Mouse (Mus musculus): Measurements from ENCODE around the gene Mcm9. TPM values are rescaled to one million over a fixed set of nuclear protein-coding genes. Genes with fewer than 3 reads are reported as not detected.
"Not testable (repeated sequence)": the region's sequence is repeated elsewhere in the genome, so short reads cannot be mapped to it uniquely, and the experiment has no call there.

Mcm9 gene
- polyA plus RNA-seq, 1 experiment from 2014 or later, result 16.1 TPM

DNA sequence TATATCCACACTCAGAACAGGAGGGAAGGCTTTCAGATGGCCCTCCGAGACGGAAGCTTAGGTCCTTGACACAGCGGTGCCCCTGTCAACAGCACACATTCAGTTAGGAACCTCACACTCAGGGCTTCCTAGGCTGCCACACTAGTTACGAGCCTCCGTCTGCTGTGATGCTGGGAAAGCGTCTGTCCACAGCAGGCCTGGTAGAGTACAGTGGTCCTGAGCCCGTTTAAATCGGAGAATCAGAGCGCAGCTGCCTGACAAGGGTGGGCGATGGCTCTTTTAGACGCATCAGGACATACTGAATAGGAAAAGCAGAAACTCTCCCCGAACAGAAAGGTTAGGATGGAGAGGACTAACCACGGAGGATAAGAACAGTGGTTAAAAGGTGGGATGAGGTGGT lies 127.8 kb downstream of the Mcm9 start:
- Histone ChIP-seq H3K9ac (replicated peaks; ENCODE audit: low read depth, low read length) (no peak overlapping the region), H3K9me3 (ENCODE audit: control insufficient read depth, low read depth, low read length) (no peaks in the 10 kb centered on the region), H3K27ac (ENCODE audit: low read length) (no peak overlapping the region), H3K4me3 (ENCODE audit: low read depth, low read length) (no peak overlapping the region), H3K4me1 (ENCODE audit: control insufficient read depth, insufficient read depth, low read length) (peaks cover 5% of the 10 kb centered on the region; the same call in 1 of the 2 replicates), H3K4me2 (replicated peaks; ENCODE audit: low read depth, low read length) (no peak overlapping the region), H3K27me3 (ENCODE audit: control insufficient read depth, insufficient read depth, low read length) (no peaks in the 10 kb centered on the region), H3K36me3 (ENCODE audit: control insufficient read depth, insufficient read depth, low read length) (no peaks in the 10 kb centered on the region)
- no peak for ATAC-seq (ENCODE audit: insufficient number of reproducible peaks, insufficient read depth, low FRiP score, low read depth)
- 91% methylated on average over 13 of the region's 13 CpGs for WGBS

- Histone ChIP-seq H3K36me3 (ENCODE audit: control insufficient read depth, insufficient read depth, low read length) (no peaks in the 10 kb centered on the region), H3K27ac (ENCODE audit: low read length) (no peak overlapping the region), H3K4me1 (ENCODE audit: control insufficient read depth, insufficient read depth, low read length) (peaks cover 5% of the 10 kb centered on the region; the same call in 1 of the 2 replicates), H3K4me2 (replicated peaks; ENCODE audit: low read depth, low read length) (no peak overlapping the region), H3K4me3 (ENCODE audit: low read depth, low read length) (no peak overlapping the region), H3K9me3 (ENCODE audit: control insufficient read depth, low read depth, low read length) (no peaks in the 10 kb centered on the region; the same call in 1 of the 2 replicates), H3K27me3 (ENCODE audit: control insufficient read depth, insufficient read depth, low read length) (no peaks in the 10 kb centered on the region), H3K9ac (replicated peaks; ENCODE audit: low read depth, low read length) (no peak overlapping the region)
- no peak for ATAC-seq (ENCODE audit: insufficient number of reproducible peaks, insufficient read depth, low FRiP score, low read depth)
These were observed 130.7 kb downstream of the Mcm9 start for GRCm38 (mm10) chr10:53499518-53499917.

- H3K4me2 ChIP-seq (replicated peaks; ENCODE audit: low read depth, low read length); H3K9me3 ChIP-seq (ENCODE audit: control insufficient read depth, low read depth, low read length); H3K36me3 ChIP-seq (ENCODE audit: control insufficient read depth, insufficient read depth, low read length); H3K27me3 ChIP-seq (ENCODE audit: control insufficient read depth, insufficient read depth, low read length); H3K4me3 ChIP-seq (ENCODE audit: low read depth, low read length); H3K27ac ChIP-seq (ENCODE audit: low read length); H3K4me1 ChIP-seq (ENCODE audit: control insufficient read depth, insufficient read depth, low read length); ATAC-seq (ENCODE audit: insufficient number of reproducible peaks, insufficient read depth, low FRiP score, low read depth); H3K9ac ChIP-seq (replicated peaks; ENCODE audit: low read depth, low read length): not testable (repeated sequence)
- 95% methylated on average over 3 of the region's 3 CpGs for WGBS
These were observed 134.9 kb downstream of the Mcm9 start for GRCm38 (mm10) chr10:53495349-53495748.

DNA sequence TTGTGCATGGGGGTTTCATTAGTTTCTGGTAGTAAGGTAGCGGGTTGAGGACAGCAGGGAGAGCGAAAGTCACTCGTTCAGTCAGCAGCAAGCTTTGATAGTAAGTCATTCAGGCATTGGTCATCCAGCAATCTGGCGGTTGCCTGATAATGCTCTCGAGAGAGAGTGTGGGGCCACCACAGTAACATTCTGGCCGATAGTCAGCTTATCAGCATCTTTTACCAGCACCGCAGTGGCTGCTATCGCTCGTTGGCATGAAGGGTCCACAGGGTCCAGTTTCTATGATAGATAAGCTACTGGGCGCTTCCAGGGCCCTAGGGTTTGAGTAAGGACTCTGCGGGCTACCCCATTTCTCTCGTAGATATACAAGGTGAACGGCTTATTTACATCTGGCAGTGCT lies 136.3 kb downstream of the Mcm9 start:
- no peaks in the 10 kb centered on the region for H3K36me3 ChIP-seq (ENCODE audit: control insufficient read depth, insufficient read depth, low read length)
- no peak overlapping the region for H3K9ac ChIP-seq (replicated peaks; ENCODE audit: low read depth, low read length)
- no peak overlapping the region for H3K27ac ChIP-seq (ENCODE audit: low read length)
- 88% methylated on average over 13 of the region's 13 CpGs for WGBS
- H3K9me3 ChIP-seq (ENCODE audit: control insufficient read depth, low read depth, low read length), result no peaks in the 10 kb centered on the region; the same call in 1 of the 2 replicates
- ATAC-seq (ENCODE audit: insufficient number of reproducible peaks, insufficient read depth, low FRiP score, low read depth), result no peak
- no peak overlapping the region for H3K4me3 ChIP-seq (ENCODE audit: low read depth, low read length)
- H3K27me3 ChIP-seq (ENCODE audit: control insufficient read depth, insufficient read depth, low read length), result no peaks in the 10 kb centered on the region
- no peaks in the 10 kb centered on the region for H3K4me1 ChIP-seq (ENCODE audit: control insufficient read depth, insufficient read depth, low read length)
- no peak overlapping the region for H3K4me2 ChIP-seq (replicated peaks; ENCODE audit: low read depth, low read length)

Other genes starting within 250 kb of the Mcm9 start
- gene Asf1a, start 33.7 kb downstream of the Mcm9 start, polyA plus RNA-seq (2014; fragmentation: Nextera tagmentation; extraction: Ambion mirVana), result 119 and 123 TPM in 2 replicates
- gene Fam184a, start 120.7 kb upstream of the Mcm9 start, polyA plus RNA-seq (2014; fragmentation: Nextera tagmentation; extraction: Ambion mirVana), result 5.4 and 7.4 TPM in 2 replicates